Mouse (Mus musculus) frontal cortex, postnatal 25 days (tissue): ENCODE data around the gene Strn4.

Source experiments
- DNase-seq, 2 experiments: peaks; one replicate each; pipeline ENCODE4 v3.0.0; 2022; ENCODE audit warnings: low spot score in 2 of 2

The Strn4 gene

DNA sequence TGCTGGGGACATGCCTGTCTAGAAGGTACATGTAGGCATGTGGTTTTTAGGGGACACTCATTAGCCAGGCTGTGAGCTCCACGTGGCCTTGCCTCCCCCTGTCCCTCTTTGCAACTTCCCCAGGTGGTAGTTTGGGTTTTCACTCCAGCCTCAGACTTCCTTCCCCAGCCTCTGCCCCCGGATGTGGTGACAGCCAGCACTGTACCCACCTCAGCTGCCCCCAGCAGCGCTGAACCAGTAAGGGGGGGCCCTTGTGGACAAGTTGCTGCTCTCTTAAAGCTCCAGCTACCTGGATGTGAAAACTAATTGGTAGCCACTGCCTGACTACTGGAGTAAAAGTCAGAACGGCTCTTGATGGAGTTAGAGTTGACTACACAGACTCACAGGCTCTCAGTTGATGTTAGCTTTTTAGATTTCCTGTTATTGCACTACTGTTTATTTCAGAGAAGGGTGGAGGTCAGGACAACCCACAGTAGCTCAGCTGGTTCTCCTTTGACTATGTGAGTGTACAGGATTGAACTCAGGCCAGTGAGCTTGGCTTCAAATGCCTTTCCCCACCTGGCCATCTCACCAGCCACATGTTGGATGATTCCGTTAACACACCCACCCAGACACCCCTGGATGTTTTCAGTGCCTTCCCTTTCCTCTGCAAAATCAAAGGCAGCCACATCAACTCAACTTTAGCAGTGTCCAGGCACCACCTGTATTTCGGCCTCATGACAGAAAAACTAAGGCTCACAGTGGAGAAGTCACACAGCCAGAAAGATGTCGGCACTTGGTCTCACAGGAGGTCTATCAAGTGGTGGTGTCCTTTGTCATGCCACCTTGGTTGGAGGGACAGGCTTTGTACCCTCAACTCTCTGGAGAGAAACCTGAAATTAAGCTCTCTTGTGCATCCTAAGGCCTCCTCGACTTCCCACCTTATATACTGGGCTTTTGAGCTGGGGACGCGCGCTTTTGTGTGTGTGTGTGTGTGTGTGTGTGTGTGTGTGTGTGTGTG, 26.2 kb downstream of the Strn4 start:
- DNase-seq = no peak

DNA sequence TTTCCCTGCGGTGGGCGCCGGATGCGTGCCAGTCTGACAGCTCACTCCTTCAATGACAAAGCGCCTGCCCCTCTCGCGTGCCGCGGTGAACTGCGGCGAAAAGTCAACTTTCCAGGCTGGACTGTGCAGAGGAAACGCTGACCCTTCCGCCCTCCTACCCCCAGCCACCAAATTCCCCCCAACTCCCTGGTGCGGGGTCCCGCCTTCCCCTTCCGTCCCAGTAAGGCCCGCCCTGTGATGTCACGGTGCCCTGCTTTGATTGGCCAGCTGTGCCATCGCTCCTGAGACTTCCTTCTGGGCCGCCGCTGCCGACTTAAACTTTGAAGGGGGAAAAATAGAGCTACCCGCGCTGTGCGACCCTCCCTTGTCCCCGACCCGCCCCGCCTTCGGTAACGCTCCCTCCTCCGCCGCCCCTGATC, 27.0 kb downstream of the Strn4 start, which contains the start of gene Prkd2:
Gene Prkd2, plus strand, starts transcription at position 258 of the 419 bp plus-strand sequence.
- DNase-seq = peak; percentile 77 to 82

DNA sequence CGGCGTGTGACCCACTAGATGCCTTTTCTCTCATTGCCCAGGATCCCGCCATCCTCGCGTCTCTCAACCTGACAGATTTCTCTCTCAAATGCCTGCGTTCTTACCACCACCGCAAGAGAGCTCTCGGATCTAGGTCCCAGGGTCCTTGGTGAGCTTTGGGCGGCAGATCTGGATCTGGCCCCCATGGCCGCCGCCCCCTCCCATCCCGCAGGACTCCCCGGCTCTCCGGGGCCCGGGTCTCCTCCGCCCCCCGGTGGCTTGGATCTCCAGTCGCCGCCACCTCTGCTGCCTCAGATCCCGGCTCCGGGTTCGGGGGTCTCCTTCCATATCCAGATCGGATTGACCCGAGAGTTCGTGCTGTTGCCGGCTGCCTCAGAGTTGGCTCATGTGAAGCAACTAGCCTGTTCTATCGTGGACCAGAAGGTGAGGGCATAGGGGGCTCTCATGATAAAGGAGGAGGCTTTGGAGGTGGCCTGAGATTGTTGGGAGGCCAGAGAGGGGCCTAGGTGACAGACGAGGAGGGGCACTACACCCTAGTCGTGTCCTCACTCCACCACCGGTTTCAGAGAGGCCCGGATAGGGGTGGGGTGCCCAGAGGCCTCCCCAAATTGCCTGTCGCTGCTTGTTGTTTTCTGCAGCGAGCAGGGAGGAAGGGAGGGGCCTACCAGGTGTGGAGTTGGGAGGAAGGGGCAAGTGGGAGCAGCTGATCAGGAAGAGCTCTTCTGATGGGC, 27.9 kb downstream of the Strn4 start:
- no peak for DNase-seq

DNA sequence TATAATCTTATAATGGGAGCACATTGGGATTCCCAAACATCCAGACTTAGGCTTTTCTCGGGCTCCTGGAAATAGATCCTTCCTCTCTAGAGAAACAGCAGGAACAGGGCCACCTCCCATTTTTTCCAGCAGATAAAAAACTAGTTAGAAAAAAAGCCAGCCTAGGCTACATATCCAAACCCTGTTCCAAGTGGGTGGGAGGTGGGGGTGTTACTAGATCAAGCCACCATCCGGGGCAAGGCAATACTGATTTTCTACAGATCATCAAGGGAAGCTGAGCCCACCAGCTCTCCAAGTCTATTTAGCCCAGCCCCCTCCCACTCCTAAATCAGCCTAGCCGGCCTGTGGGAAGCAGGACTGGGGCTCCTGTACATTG, 29.0 kb downstream of the Strn4 start:
- DNase-seq = no peak

DNA sequence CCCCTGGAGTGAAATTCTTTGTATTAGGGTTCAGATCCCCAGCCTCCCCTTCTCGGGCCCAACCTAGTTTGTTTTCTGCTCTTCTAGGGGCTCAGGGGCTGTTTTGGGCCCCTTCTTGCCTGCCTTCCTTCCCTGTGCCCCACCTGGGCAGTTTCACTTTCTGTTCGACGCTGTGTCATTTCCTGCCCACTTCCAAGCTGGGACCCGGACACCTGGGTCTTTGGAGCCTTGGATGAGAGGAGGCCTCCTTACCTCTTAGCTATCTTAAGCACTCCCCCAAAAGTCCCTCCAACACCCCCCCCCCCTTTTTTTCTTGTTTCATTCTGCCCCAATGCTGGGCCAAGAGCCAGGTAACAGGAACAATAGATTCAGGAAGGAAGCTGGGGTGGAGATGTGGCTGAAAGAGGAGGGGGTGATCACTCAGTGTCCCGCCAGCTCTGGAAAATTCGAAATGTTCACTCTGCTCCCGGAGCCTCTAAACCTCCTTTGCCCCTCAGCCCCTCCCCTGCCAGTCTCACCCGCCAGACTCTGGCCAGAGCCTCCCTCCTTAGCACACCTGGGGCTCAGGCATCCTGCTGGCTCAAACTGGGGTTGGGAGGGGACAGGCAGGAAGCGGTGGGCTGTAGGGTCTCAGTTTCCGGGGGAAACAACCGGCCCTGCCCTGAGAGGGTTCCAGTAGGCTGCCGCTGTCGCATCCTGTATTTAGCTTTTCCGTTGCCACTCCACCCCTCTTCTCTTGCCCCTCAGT, 29.6 kb downstream of the Strn4 start:
- DNase-seq = no peak

DNA sequence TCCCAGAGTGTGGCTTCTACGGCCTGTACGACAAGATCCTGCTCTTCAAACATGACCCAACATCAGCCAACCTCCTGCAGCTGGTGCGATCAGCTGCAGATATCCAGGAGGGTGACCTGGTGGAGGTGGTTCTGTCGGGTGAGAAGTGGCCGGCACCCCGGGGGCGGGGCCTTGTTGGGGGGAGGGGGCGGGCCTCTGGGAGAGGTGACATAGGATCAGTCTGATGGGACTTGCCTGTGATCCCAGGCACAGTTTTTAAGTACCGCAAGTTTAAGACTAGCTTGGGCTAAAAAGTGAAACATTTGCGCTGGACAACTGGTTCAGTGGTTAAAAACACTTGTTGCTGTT, 30.1 kb downstream of the Strn4 start:
- no peak for DNase-seq

DNA sequence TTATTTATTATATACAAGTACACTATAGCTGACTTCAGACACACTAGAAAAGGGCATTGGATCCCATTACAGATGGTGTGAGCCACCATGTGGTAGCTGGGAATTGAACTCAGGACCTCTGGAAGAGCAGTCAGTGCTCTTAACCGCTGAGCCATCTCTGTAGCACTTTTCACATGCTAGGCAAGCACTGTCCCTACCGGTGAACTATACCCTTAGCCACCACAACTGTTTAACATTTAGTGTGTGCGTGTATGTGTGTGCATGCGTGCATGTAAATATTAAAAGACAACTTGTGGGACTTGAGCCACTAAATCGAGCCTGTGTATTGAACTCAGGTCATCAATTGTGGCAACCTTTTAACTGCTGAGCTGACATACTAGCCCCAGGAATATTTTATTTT, 31.1 kb downstream of the Strn4 start:
- no peak for DNase-seq

DNA sequence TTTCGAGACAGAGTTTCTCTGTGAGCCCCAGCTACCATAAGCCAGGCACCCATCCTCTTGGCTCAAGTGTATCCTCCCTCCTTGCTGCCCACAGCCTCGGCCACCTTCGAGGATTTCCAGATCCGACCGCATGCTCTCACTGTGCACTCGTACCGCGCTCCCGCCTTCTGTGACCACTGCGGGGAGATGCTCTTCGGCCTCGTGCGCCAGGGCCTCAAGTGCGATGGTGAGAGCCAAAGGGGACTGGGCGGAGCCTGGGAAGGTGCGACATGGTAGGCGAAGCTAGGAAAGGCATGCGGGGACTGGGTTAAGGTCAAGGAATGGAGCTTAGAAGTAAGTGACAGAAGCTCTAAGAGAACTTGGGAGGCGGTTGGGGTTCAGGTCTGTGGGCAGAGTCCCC, 31.8 kb downstream of the Strn4 start:
- DNase-seq = no peak

DNA sequence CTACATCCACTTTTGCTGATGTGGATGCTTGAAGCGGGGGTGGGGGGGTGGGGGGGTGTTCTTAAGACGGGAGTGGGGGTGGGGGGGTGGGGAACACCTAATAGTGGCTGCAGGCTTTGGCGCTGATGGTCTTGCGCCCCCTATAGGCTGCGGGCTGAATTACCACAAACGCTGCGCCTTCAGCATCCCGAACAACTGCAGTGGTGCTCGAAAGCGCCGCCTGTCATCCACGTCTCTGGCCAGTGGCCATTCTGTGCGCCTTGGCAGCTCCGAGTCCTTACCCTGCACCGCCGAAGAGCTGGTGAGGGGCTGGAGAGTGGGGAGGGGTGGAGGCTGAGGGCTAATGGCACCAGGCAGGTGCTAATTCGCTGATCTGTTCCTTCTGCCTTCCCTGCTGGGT, 32.9 kb downstream of the Strn4 start:
- DNase-seq = peak; percentile 65 to 68

DNA sequence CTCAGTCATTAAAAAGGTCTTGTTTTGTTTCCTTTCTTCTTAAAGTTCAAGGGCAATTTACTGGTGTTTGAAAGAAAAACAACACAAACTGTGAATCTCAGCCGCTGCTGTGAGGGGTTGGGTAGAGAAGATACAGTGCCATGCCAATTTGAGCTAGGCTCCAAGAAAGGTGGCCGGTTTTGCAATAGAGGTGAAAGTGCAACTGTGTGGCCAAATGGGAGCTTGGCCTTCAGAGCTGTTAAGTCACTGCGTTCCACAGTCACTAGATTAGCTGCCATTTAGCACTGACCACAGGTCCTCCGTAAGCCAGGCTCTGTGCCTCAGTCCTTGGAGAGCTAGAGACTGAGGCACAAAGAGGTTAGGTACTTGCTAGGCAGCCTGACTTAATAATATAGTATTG, 35.9 kb downstream of the Strn4 start:
- DNase-seq = no peak

DNA sequence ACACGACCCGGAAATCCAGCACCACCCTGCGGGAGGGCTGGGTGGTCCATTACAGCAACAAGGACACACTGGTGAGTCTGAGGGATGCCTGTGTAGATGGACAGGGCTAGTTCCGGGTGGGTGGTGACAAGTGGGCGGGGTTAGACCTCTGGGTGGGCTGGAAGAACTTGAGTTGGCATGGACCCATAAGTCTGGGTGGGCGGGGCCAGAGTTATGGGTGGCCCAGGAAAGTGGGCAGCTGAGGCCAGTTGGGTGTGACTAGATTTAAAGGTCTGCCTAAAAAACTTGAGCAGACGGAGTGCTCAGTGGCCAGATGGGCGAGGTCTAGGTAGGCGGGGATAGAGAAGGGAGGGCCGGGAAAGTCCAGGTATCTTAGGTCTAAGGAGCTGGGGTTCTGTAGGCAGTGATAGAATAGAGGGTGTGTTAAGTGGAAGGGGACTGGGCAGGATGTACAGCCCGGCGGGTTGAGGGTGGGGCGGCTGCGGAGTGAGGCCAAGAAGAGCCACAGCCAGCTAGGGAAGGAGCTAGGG, 37.7 kb downstream of the Strn4 start:
- no peak for DNase-seq

DNA sequence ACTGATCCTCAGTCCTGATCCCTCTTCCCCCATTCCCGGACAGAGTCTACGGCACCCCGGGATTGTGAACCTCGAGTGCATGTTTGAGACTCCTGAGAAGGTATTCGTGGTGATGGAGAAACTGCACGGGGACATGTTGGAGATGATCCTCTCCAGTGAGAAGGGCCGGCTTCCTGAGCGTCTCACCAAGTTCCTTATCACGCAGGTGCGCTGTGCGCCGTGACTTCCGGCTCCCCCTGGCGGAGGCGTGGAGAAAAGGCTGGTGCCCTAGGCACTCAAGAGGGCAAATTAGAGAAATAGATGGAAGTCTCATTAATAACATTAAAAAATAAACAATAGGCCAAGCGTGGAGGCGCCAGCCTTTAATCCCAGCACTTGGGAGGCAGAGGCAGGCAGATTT, 42.6 kb downstream of the Strn4 start:
- no peak for DNase-seq

DNA sequence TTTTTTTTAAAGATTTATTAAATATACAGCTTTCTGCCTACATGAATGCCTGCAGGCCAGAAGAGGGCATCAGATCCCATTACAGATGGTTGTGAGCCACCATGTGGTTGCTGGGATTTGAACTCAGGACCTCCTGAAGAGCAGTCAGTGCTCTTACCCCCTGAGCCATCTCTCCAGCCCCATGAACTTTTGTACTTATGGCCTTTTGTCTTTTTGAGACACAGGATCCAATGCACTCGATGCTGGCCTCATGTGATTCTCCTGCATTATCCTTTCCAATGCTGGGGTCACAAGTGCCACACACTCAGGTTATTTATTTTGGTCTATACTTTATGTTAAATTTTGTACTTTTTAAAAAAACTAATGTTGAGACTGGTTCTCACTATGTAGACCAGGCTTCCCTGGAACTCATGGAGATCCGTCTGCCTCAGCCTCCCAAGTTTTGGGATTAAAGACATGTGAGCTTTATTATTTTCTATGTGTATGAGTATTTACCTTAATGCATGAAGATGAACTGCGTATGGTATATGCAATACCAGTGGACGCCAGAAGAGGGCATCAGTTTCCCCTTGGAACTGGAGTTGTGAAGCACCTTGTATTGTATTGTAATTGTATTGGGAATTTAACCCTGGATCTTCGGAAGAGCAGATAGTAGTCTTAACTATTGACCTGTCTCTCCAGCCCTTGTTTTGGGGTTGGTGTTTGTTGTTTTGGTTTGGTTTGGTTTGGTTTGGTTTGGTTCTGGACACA, 44.4 kb downstream of the Strn4 start:
- DNase-seq = no peak

DNA sequence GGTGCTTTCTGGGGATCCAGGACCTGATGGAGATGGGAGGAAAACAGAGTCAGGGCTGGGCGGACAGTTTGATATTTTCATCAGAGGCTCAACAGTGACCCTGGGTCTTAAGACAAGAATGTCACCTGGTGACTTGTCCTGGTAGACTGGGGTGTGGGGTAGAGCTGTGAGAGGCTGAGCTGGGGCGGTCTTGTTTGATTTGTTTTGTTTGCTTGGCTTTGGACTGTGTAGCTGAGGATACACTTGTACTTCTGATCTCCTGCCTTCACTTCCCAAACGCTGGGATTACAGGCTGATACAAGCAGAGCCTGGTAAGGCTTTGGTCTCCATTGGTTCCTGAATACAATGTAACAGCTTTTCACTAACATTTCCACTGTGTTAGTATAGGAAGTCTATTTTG, 51.8 kb downstream of the Strn4 start:
- no peak for DNase-seq

DNA sequence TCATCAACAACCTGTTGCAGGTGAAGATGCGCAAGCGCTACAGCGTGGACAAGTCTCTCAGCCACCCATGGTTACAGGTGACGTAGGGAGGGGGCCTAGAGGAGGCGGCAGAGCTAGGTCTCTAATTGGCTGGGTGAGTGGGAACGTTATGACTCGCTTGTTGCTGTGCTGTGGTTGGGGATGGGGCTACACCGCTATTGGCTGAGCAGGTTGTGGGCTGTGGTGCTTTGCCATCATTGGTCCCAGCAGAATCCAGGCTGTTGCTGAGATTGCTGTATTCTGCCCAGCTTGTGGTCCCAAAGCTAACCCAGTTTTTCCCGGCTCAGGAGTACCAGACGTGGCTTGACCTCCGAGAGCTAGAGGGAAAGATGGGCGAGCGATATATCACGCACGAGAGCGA, 53.8 kb downstream of the Strn4 start:
- DNase-seq = peak; percentile 61 to 81

DNA sequence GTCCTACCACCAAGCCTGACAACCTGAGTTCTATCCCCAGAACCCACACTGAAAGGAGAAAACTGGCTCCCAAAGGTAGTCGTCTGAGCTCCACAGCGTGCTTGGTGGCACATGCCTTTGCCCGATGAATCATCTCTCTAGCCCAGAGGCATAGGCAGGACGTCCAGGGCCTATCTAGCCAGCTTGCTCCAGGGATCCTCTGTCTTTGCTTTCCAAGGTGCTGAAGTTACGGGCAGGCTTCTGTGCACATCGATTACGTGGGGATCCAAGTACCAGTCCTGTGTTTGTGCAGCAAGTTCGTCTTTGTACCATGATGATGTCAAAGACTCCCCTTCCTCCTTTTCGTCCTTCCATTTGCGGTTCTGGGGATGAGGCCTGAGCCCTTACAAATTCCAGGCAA, 55.9 kb downstream of the Strn4 start:
- DNase-seq = no peak

DNA sequence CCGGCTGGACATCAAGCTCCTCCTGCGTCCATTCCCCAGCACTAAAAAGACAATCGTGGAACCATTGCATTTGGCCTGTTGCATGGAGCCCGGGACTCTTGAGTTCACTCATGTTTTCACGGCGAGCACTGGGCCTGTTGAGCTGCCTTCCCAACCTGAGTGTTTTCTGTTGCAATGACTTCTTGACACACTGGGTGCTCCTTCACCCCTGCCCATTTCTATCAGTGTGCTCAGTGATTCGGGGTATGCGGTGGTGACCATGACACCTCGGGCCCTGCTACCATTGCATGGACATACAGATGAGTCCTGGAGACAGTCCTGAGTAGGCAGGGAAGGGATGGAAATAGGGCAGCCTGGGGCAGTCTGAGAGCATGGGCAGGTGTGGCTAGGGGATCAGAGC, 56.8 kb downstream of the Strn4 start:
- no peak for DNase-seq

DNA sequence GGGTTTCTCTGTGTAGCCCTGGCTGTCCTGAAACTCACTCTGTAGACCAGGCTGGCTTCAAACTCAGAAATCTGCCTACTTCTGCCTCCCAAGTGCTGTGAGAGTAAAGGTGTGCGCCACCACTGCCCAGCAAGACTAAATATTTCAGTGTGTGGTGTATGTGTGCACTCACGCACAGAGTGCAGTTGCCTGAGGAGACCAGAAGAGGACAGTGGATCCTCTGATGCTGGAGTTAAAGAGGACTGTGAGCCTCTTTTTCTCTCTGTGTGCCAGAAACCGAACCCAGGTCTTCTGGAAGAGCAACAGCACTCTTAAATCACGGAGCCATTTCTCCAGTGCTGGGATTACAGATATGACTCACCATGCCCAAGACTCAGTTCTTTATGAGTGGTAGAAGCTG, 57.7 kb downstream of the Strn4 start:
- DNase-seq = no peak

DNA sequence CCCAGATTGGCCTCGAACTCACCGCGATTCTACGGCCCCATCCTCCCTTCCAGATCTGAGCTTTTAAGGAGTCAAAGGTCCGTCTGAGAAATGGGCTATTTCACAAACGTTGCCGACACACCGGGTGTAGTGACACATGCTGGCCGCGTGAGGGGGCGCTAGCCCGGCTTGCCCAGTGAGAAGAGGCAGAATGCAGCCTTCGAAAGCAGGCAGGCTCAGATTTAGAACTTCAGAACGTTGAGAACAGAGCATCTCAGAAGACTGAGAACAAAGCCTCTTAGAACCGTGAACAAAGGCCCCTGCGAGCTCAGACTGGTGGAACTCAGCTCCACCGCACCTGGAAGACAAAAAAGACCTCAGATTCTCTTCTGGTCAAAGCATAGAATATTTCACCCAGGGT, 58.5 kb downstream of the Strn4 start:
- peak; percentile 46 to 60 for DNase-seq

DNA sequence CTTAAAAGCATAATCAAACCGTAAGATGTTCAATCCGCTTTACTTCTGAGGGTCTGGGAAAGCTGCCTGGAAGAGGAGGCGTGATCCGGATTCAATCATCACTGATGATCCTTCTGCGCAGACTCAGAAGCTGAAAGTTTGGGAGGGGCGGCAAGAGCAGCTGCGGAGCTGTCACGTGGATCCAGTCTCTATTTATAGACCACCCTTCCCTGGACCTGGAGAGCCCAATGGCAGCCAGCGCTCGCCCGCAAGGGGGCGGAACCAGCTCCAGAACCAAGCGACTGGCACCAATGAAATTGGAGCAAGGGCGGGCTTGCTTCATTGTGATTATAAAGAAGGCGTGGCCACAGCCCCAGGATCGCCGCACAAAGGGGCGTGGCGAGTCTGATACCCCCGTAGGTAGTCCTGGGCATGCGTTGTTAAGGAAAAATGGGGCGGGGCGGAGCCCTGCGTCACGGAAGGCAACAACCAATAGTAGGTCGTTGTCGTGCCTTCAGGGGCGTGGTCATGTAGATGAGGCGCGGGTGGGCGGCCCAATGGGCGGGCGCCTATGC, 59.1 kb downstream of the Strn4 start:
- DNase-seq = peak; percentile 99

DNA sequence AGATGAGACGGTGACA, 59.4 kb downstream of the Strn4 start, which contains the start of gene Dact3:
Gene Dact3, plus strand, starts transcription at position 8 of the 16 bp plus-strand sequence.
- no peak for DNase-seq

DNA sequence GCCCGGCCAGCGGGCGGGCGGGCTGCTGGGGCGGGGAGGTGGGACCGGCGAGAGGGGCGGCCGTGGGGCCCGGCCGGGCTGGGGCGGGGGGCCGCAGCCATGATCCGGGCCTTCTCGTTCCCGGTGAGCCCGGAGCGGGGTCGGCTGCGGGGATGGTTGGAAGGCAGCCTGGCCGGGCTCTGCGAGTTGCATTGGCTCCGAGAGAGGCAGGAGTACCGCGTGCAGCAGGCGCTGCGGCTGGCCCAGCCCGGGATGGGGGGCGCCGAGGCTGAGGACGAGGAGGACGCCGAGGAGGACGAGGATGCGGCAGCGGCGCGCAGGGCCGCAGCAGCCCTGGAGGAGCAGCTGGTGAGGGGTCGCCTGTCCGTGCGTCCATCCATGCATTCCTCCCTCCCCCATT, 59.6 kb downstream of the Strn4 start:
- DNase-seq = no peak
